In the genomic region with DNA sequence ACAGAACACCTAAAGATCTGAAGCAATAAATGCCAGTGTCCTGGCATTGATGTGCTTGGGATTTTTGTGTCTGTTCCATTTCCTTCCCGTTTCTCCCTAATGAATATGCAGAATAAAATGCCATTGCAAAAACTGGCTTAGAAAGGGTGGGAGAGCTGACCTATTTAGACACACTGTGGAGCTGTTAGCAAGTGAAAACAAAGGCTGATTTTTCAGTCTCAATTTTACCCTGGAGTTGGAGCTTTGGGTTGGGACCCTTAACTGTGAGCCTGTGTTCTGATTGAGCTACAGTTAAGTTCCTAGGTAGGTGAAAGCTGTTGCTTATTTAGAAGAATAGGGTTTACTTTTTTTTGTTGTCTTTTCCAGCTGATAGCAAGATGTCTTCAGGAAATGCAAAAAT, we compare ENCODE assay signal across 8 mouse cellular contexts. TPM values are rescaled to one million over a fixed set of nuclear protein-coding genes. Genes with fewer than 3 reads are reported as not detected.
DNase-seq lines count a peak whose midpoint lies in the region; ATAC-seq lines count a peak whose summit lies in the region.

No protein-coding gene starts in this region.

- 31% methylated on average over 1 of the region's 1 CpGs for WGBS in lung, embryonic 15.5 days
- WGBS in forebrain, embryonic 10.5 days, result 52% methylated on average over 1 of the region's 1 CpGs
- 32% methylated on average over 1 of the region's 1 CpGs for WGBS in limb, embryonic 13.5 days
- WGBS in stomach, embryonic 14.5 days, result 37% methylated on average over 1 of the region's 1 CpGs

- DNase-seq in lung, adult 18-20 months, result no peak
- DNase-seq in forebrain, embryonic 10.5 days (ENCODE audit: extremely low spot score, low spot score), result no peak
- no peak for DNase-seq in retina, embryonic 14.5 days (ENCODE audit: low spot score)
- DNase-seq in gastrocnemius, postnatal 14 days, result no peak
- DNase-seq in cerebellum, postnatal 4 days (ENCODE audit: low spot score in 2 of 2), result no peak

- peaks cover 41% of the 10 kb centered on the region for H3K36me3 ChIP-seq in lung, embryonic 15.5 days
- H3K36me3 ChIP-seq in forebrain, embryonic 10.5 days (replicated peaks), result peaks cover 50% of the 10 kb centered on the region
- peaks cover 40% of the 10 kb centered on the region for H3K36me3 ChIP-seq in limb, embryonic 13.5 days
- peaks cover 29% of the 10 kb centered on the region for H3K36me3 ChIP-seq in stomach, embryonic 14.5 days (ENCODE audit: control insufficient read depth, insufficient read depth, low read length)

- H3K9ac ChIP-seq in lung, embryonic 15.5 days, result peak overlapping the region; percentile 78; the same call in 1 of the 2 replicates
- peak overlapping the region; percentile 87 for H3K9ac ChIP-seq in limb, embryonic 13.5 days
- H3K9ac ChIP-seq in stomach, embryonic 14.5 days (replicated peaks; ENCODE audit: low read depth, low read length), result peak overlapping the region; percentile 66; the same call in 1 of the 2 replicates

- H3K9me3 ChIP-seq in lung, embryonic 15.5 days, result no peaks in the 10 kb centered on the region
- no peaks in the 10 kb centered on the region for H3K9me3 ChIP-seq in forebrain, embryonic 10.5 days
- no peaks in the 10 kb centered on the region for H3K9me3 ChIP-seq in limb, embryonic 13.5 days
- no peaks in the 10 kb centered on the region for H3K9me3 ChIP-seq in stomach, embryonic 14.5 days (ENCODE audit: control insufficient read depth, low read depth, low read length)

- H3K4me2 ChIP-seq in lung, embryonic 15.5 days, result peak overlapping the region; percentile 65
- peak overlapping the region; percentile 78 for H3K4me2 ChIP-seq in limb, embryonic 13.5 days (replicated peaks)
- H3K4me2 ChIP-seq in stomach, embryonic 14.5 days (replicated peaks; ENCODE audit: low read depth, low read length), result peak overlapping the region; percentile 79

- intact Hi-C loops in gastrocnemius, postnatal 14 days (cut with DNase I; ENCODE audit: low total_unique reads), result loop anchor here (10.0 kb wide), 1 partner anchor 52 kb away; no protein-coding TSS in a partner anchor

- no peak overlapping the region for H3K27ac ChIP-seq in lung, embryonic 15.5 days
- H3K27ac ChIP-seq in forebrain, embryonic 10.5 days, result no peak overlapping the region
- no peak overlapping the region for H3K27ac ChIP-seq in limb, embryonic 13.5 days
- no peak overlapping the region for H3K27ac ChIP-seq in stomach, embryonic 14.5 days (ENCODE audit: low read length)

- H3K4me1 ChIP-seq in lung, embryonic 15.5 days, result peaks cover 12% of the 10 kb centered on the region
- H3K4me1 ChIP-seq in forebrain, embryonic 10.5 days, result peaks cover 22% of the 10 kb centered on the region
- peaks cover 20% of the 10 kb centered on the region for H3K4me1 ChIP-seq in limb, embryonic 13.5 days
- H3K4me1 ChIP-seq in stomach, embryonic 14.5 days (ENCODE audit: control insufficient read depth, insufficient read depth, low read length), result peaks cover 12% of the 10 kb centered on the region; the same call in 1 of the 2 replicates

- no peaks in the 10 kb centered on the region for H3K27me3 ChIP-seq in lung, embryonic 15.5 days
- no peaks in the 10 kb centered on the region for H3K27me3 ChIP-seq in forebrain, embryonic 10.5 days (ENCODE audit: poor library complexity, severe bottlenecking)
- no peaks in the 10 kb centered on the region for H3K27me3 ChIP-seq in limb, embryonic 13.5 days
- H3K27me3 ChIP-seq in stomach, embryonic 14.5 days (ENCODE audit: control insufficient read depth, insufficient read depth, low read length), result no peaks in the 10 kb centered on the region

- no peak for ATAC-seq in lung, embryonic 15.5 days (ENCODE audit: borderline replicate concordance, extremely low read depth, low FRiP score, low TSS enrichment)
- ATAC-seq in limb, embryonic 13.5 days (ENCODE audit: low FRiP score, low read depth), result no peak
- ATAC-seq in stomach, embryonic 14.5 days (ENCODE audit: insufficient number of reproducible peaks, insufficient read depth, low FRiP score, low read depth), result no peak

- H3K4me3 ChIP-seq in lung, embryonic 15.5 days, result peak overlapping the region; percentile 82
- H3K4me3 ChIP-seq in forebrain, embryonic 10.5 days, result peak overlapping the region; percentile 87
- H3K4me3 ChIP-seq in limb, embryonic 13.5 days, result peak overlapping the region; percentile 70
- peak overlapping the region; percentile 73 for H3K4me3 ChIP-seq in stomach, embryonic 14.5 days (ENCODE audit: low read depth, low read length)

RNA-seq across cellular contexts. Expression of a gene that starts 1.7 kb away (rescaled TPM):
- polyA plus RNA-seq in lung, embryonic 15.5 days (2015; fragmentation: Nextera tagmentation; extraction: Ambion mirVana), result 1,493 and 1,538 TPM in 2 replicates
- polyA plus RNA-seq in forebrain, embryonic 10.5 days (2016; fragmentation: Nextera tagmentation; extraction: Ambion mirVana), result 1,457 and 1,472 TPM in 2 replicates
- 1,184 and 1,195 TPM in 2 replicates for polyA plus RNA-seq in limb, embryonic 13.5 days (2015; fragmentation: Nextera tagmentation; extraction: Ambion mirVana)
- 1,331 and 1,341 TPM in 2 replicates for polyA plus RNA-seq in stomach, embryonic 14.5 days (2014; fragmentation: Nextera tagmentation; extraction: Ambion mirVana)
- 100 to 1,000 TPM; 211 to 229 TPM for total RNA-seq in gastrocnemius, postnatal 14 days (2021)

RNA-seq across cellular contexts. Expression of a gene that starts 21.2 kb away (rescaled TPM):
- polyA plus RNA-seq in lung, embryonic 15.5 days (2015; fragmentation: Nextera tagmentation; extraction: Ambion mirVana), result 24.7 and 24.9 TPM in 2 replicates
- polyA plus RNA-seq in forebrain, embryonic 10.5 days (2016; fragmentation: Nextera tagmentation; extraction: Ambion mirVana), result 45.6 and 47.3 TPM in 2 replicates
- polyA plus RNA-seq in limb, embryonic 13.5 days (2015; fragmentation: Nextera tagmentation; extraction: Ambion mirVana), result 25.0 and 27.1 TPM in 2 replicates
- polyA plus RNA-seq in stomach, embryonic 14.5 days (2014; fragmentation: Nextera tagmentation; extraction: Ambion mirVana), result 18.4 and 19.1 TPM in 2 replicates
- 10 to 100 TPM; 25.5 to 28.9 TPM for total RNA-seq in gastrocnemius, postnatal 14 days (2021)

RNA-seq across cellular contexts. Expression of a gene that starts 21.3 kb away (rescaled TPM):
- 31.7 and 33.8 TPM in 2 replicates for polyA plus RNA-seq in lung, embryonic 15.5 days (2015; fragmentation: Nextera tagmentation; extraction: Ambion mirVana)
- polyA plus RNA-seq in forebrain, embryonic 10.5 days (2016; fragmentation: Nextera tagmentation; extraction: Ambion mirVana), result 31.5 and 37.0 TPM in 2 replicates
- 23.8 and 27.5 TPM in 2 replicates for polyA plus RNA-seq in limb, embryonic 13.5 days (2015; fragmentation: Nextera tagmentation; extraction: Ambion mirVana)
- polyA plus RNA-seq in stomach, embryonic 14.5 days (2014; fragmentation: Nextera tagmentation; extraction: Ambion mirVana), result 40.0 and 44.3 TPM in 2 replicates
- total RNA-seq in gastrocnemius, postnatal 14 days (2021), result 1 to 10 TPM; 3.9 to 4.0 TPM

RNA-seq across cellular contexts. Expression of a gene that starts 33.7 kb away (rescaled TPM):
- polyA plus RNA-seq in lung, embryonic 15.5 days (2015; fragmentation: Nextera tagmentation; extraction: Ambion mirVana), result 6.7 and 7.6 TPM in 2 replicates
- 9.0 and 9.4 TPM in 2 replicates for polyA plus RNA-seq in forebrain, embryonic 10.5 days (2016; fragmentation: Nextera tagmentation; extraction: Ambion mirVana)
- 10.9 and 11.4 TPM in 2 replicates for polyA plus RNA-seq in limb, embryonic 13.5 days (2015; fragmentation: Nextera tagmentation; extraction: Ambion mirVana)
- polyA plus RNA-seq in stomach, embryonic 14.5 days (2014; fragmentation: Nextera tagmentation; extraction: Ambion mirVana), result 7.5 and 9.8 TPM in 2 replicates
- 1 to 10 TPM; 1.8 to 2.5 TPM for total RNA-seq in gastrocnemius, postnatal 14 days (2021)

RNA-seq across cellular contexts. Expression of a gene that starts 35.6 kb away (rescaled TPM):
- 820 and 831 TPM in 2 replicates for polyA plus RNA-seq in lung, embryonic 15.5 days (2015; fragmentation: Nextera tagmentation; extraction: Ambion mirVana)
- 534 and 550 TPM in 2 replicates for polyA plus RNA-seq in forebrain, embryonic 10.5 days (2016; fragmentation: Nextera tagmentation; extraction: Ambion mirVana)
- 774 and 800 TPM in 2 replicates for polyA plus RNA-seq in limb, embryonic 13.5 days (2015; fragmentation: Nextera tagmentation; extraction: Ambion mirVana)
- polyA plus RNA-seq in stomach, embryonic 14.5 days (2014; fragmentation: Nextera tagmentation; extraction: Ambion mirVana), result 781 and 795 TPM in 2 replicates
- total RNA-seq in gastrocnemius, postnatal 14 days (2021), result 100 to 1,000 TPM; 226 to 247 TPM
